Mouse (Mus musculus) erythroblast, embryonic 14.5 days (primary cell): ENCODE data around the gene Gm49673.
"Not testable (repeated sequence)": the region's sequence is repeated elsewhere in the genome, so short reads cannot be mapped to it uniquely, and the experiment has no call there.

ENCODE experiments used
- GATA1 ChIP-seq: IDR thresholded peaks from 2 replicates; pipeline ENCODE4 v1.6.1; 2012; ENCODE audit warnings: low read length, inconsistent platforms, mixed read lengths
- TAL1 ChIP-seq: IDR thresholded peaks from 3 replicates; pipeline ENCODE4 v1.6.1; 2012; ENCODE audit warnings: low read length, inconsistent platforms, mixed read lengths

DNA sequence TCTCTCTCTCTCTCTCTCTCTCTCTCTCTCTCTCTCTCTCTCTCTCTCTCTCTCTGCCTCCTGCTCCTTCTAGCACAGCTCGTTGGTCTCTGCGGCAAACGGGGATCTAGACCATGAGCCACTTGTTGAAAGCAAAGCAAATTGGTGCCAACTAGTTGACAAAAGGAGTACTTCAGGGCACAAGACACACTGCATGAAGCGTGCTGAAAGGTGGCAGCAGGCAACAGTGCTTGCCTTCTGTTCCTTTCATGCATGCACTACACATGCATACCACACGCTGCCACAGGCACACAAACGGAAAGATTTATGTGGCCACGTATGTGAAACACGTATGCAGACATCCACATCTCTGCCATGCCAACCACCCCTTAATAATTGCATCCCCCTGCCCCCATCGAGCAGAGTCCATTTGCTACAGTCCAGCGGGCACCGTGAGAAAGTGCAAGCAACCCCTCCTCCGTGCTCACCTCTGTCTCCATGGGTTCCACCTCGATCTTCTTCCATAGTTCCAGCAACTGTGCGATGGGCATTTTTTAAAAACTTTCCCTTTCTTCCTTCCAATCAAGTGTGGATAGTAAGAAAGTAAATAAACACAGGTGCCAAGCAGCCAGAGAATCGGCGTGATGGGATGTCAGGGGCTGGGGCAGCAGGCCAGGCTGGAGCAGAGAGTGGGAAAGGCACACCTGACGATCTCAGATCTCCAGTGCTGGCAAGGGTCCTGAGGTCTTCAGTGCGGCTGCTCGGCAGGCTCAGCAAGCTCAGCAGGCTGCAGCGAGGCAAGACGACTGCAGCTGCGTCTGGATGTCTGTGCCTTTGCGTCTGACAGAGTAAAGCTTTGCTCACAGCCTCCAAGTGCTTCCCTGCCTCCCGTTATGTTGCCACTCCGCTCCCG, 46.9 kb downstream of the Gm49673 start:
- not testable (repeated sequence) for TF ChIP-seq GATA1, TAL1
